Mouse (Mus musculus) left cerebral cortex, postnatal 14 days (tissue): ENCODE data around the gene Cldn1. TPM values are rescaled to one million over a fixed set of nuclear protein-coding genes. Genes with fewer than 3 reads are reported as not detected.
A peak's percentile ranks its signal among the peaks of the same experiment; 100 is the strongest.

Experiments
- DNase-seq, 2 experiments: peaks; one replicate each; pipeline ENCODE4 v3.0.0; 2021 to 2022; ENCODE audit warnings: low spot score in 2 of 2, mixed read lengths in 1 of 2
- intact Hi-C: fragments of 180-260 bp; cut with DNase I; formaldehyde crosslinking; loops from one replicate; pipeline ENCODE4 v1.15.1; 2025
- long read RNA-seq, 2 experiments: library from polyadenylated mRNA; stranded (forward); transcript quantifications; one replicate each; pipeline ENCODE4 v2.0.0; 2021
- total RNA-seq, 2 experiments: library from RNA; stranded (reverse); gene quantifications; 2 replicates each; pipeline ENCODE4 v1.2.3; 2021

The Cldn1 gene
- 1 to 10 TPM; 2.5 to 3.1 TPM for total RNA-seq
- long read RNA-seq, experiment 1, partial matches to known transcripts: 0 of 1 reads
- long read RNA-seq, experiment 1, other reads (novel, unspliced or antisense): 0 of 1 reads
- long read RNA-seq, experiment 2: 0 reads

DNA sequence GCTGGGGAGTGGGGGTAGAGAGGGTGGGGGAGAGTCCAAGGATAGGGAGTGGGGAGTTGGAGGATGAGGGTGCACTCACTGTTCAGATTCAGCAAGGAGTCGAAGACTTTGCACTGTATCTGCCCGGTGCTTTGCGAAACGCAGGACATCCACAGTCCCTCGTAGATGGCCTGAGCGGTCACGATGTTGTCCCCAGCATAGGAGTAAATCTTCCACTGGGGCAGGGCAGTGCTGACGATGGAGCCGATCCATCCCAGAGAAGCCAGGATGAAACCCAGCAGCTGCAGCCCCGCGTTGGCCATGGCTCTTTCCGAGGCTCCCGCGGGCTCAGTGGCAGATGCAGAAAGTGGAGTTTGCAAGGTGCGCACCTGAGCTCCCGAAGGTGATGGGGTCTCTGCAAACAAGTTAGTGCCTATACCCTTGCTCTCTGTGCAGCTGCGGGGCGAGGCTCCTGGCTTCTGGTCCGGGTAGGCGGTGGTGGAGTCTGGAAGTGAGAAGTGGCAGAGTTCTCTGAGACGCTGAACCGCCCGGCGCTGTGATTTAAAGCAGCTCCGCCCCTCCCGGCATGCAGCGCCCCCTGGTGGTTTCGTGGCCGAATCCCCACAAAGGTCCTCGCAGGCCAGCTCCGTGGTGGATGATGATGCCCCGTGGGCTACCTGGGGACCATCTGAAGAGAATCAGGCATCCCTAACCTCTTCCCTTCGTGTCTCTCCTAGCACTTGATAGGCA lies at the start of gene Cldn1:
Gene Cldn1 (minus strand): TSS at position 517 of the 729 bp plus-strand sequence.
- intact Hi-C loops: loop anchor here (1.0 kb wide), 1 partner anchor 137 kb away; no protein-coding TSS in a partner anchor
- peak; percentile 55 to 80 for DNase-seq

DNA sequence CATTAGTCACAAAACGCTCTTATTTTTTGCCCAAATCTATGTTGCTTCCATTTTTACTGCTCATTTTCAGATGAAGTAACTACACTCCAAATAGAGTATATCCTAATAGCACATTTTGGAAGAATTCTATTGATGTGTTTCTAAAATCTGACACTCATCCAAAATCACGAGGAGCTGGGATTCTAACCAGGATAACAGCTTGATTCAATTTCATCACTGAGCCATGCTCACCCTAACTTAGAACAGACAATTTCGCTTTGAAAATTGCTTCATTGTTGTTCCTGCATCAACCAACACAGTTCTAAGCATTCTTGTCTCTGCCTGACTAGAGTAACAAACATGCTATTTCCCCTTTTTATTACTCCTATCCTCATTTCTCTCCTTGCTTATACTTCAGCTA lies 47.0 kb upstream of the Cldn1 start:
- intact Hi-C loops: no loop called here
- peak in 1 of 2 experiments; percentile 5 for DNase-seq

GRCm38 (mm10) chr16:26404070-26404469 lies 32.4 kb upstream of the Cldn1 start:
- no peak for DNase-seq
- intact Hi-C loops: no loop called here

- peak in 1 of 2 experiments; percentile 11 for DNase-seq
- intact Hi-C loops: no loop called here
Observed at GRCm38 (mm10) chr16:26400971-26401370, 29.3 kb upstream of the Cldn1 start.

GRCm38 (mm10) chr16:26400549-26400948 lies 28.9 kb upstream of the Cldn1 start:
- intact Hi-C loops: no loop called here
- DNase-seq: no peak

DNA sequence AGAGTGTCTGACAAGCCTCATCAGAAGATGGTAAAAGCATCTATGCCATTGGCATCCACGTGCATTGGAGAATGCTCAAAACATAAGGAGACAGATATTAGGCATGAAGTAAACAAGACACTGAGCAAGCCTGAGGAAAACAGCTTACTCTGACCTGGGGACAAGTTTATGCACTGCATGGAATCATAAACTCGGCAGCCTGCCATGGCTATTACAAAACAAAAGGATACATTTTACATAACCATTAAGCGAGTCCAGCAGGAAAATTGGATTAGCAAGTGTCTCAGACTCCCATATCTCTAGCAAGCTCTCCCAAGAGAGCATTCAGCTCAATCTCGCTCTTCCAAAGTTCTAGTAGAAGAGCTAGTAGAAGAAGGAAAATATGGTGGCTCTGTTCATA lies 19.3 kb upstream of the Cldn1 start:
- DNase-seq: no peak
- intact Hi-C loops: no loop called here

GRCm38 (mm10) chr16:26386159-26386558 lies 14.5 kb upstream of the Cldn1 start:
- intact Hi-C loops: no loop called here
- DNase-seq: no peak

- no peak for DNase-seq
- intact Hi-C loops: no loop called here
Observed at GRCm38 (mm10) chr16:26384112-26384649, 12.5 kb upstream of the Cldn1 start.

GRCm38 (mm10) chr16:26377170-26377569 lies 5.5 kb upstream of the Cldn1 start:
- DNase-seq: no peak
- intact Hi-C loops: no loop called here

DNA sequence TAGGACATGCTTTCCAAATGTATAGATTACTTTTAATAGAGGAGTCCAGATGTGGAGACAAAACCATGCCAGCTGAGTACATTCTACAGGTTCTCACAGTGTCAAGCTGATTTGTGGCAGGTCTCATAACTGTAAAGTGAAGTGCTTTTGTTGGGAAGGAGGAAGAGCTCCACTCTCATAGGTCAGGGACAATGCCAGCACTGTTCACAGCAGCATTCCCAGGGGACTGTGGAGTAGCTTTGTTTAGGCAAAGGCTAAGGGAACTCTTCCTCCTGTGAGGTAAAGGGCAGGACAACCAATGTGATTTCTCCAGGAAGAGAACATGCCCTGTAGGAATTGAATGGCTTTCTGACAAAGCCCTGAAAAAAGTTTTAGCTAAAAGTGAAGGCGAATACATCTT lies 1.5 kb downstream of the Cldn1 start:
- intact Hi-C loops: no loop called here
- no peak for DNase-seq

DNA sequence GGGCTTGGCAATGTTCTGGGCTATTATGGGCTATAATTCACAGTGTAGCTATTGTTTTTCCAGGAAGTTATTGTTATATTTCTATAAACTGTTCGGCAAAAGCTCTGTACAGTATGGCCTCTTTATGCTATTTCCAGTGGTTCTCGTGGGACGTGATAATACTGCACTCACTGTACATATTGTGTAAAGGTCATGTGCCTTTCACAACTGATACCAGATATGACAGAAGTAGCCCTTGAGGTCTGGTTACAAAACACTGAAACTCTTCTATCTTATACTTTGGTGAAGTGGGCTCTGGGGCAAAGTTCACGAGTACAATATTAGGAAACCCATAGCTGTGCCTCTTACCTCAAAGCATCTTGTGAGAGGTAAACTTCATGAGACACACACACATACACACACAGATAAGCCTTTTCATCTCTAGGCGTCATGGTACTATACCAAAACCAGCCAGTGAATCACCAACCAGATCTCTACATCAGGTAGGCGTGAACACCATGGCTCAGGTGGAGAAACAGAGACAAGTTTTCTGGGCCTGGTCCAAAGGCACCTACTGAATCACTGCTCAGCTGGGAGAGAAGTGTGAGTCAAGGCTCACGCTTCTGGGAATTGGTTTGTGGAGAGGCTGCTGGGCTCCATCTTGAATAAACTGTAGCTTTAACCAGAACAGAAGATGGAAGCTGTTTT lies 2.5 kb downstream of the Cldn1 start:
- intact Hi-C loops: no loop called here
- no peak for DNase-seq

DNA sequence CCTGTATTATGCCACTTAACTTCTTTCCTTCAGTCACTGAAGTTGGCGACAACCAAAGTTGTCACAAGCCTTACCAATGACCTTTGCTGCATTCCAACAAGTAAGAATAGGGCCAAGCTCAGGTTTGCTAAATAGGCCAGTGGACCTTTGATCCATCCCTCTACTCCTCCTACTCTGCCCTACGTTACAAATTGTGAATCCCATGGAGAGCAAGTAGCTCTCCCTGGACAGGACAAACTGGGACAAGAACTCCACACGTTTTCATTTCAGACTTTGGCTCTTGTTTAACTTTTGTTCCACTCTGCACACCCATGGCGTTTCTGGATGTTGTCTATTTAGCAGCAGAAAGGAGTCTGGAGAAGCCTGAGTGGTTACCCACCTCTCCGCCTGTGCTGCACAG lies 3.5 kb downstream of the Cldn1 start:
- no peak for DNase-seq
- intact Hi-C loops: no loop called here

DNA sequence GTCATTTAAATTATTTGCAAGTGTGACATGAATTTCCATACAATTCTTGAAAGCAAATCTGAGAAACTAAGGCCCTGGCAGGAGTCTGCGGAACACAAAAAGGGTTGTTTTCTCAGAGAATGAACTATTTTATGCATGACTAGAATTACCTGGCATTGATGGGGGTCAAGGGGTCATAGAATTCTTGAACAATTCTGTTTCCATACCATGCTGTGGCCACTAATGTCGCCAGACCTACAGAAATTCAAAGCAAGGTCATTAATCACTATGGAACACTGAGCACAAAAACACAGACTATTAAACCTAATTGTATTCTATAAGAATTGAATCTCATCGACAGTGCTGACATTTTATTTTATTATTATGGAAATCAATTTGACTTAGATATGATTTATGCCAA lies 10.9 kb downstream of the Cldn1 start:
- intact Hi-C loops: no loop called here

DNA sequence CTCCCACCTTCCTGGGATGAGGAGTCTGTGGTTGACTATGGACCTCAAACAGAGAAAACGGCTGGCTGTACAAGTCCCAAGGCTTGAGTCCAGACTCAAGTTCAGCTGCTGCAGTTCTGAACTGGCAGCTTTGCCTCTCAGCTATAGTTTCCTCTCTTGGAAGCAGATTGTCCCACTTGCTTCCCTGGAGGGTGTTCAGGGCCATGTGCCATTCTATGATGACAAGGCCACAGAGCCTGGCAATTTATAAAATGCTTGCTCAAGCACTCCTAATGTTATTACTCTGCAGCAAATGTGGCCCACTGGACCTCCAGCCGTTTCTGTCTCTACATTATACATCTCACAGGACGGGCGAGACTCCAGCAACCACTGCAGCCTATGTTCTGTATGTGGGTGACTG lies 12.0 kb downstream of the Cldn1 start:
- DNase-seq: no peak
- intact Hi-C loops: no loop called here

More for the DNA sequence above, 10.9 kb downstream of the Cldn1 start:
- DNase-seq: no peak

GRCm38 (mm10) chr16:26358898-26359297 lies 12.7 kb downstream of the Cldn1 start:
- intact Hi-C loops: no loop called here
- no peak for DNase-seq

GRCm38 (mm10) chr16:26357863-26358780 lies 13.5 kb downstream of the Cldn1 start:
- intact Hi-C loops: no loop called here
- DNase-seq: no peak

- intact Hi-C loops: no loop called here
- no peak for DNase-seq
Observed at GRCm38 (mm10) chr16:26355513-26355912, 16.1 kb downstream of the Cldn1 start.

- intact Hi-C loops: no loop called here
Observed at GRCm38 (mm10) chr16:26350786-26351185, 20.9 kb downstream of the Cldn1 start.

DNA sequence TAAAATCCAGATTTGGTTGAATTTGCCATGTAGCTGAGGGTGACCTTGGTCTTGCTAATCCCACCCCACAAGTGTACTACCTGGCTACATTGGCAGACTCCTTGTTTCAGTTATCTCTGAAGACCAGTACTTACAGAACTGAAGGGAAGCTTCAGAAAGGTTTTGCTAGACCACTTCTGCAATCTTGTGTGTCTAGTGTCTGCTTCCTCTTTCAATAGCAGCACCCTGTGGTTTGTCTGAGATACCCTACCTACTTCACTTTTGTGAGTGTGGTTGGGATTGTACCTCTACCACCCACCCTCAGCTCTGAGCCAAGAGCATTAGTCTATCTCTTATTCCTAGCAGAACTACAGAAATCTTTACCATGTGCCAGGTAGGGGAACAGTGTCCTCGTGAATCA lies 22.8 kb downstream of the Cldn1 start:
- no peak for DNase-seq
- intact Hi-C loops: no loop called here

More at GRCm38 (mm10) chr16:26350786-26351185, 20.9 kb downstream of the Cldn1 start:
- DNase-seq: no peak
